In genomic region chr4:58693018-58693417, GRCm38 (mm10) we compare ENCODE assay signal across 25 mouse cellular contexts.
DNase-seq lines count a peak whose midpoint lies in the region; ATAC-seq lines count a peak whose summit lies in the region.
"Had no signal": no experiment of that assay in that cellular context is flagged by ENCODE, and none has a peak within 500 bp of the region (broad histone marks: within the 10 kb centered on the region; RNA-seq: fewer than 3 reads in every experiment).

No protein-coding gene starts in this region.

- H3K4me2 ChIP-seq in lung, embryonic 16.5 days (ENCODE audit: low read depth, low read length) = no peak overlapping the region
- no peak overlapping the region for H3K4me2 ChIP-seq in midbrain, embryonic 11.5 days
- no peak overlapping the region for H3K4me2 ChIP-seq in midbrain, embryonic 15.5 days
- H3K4me2 ChIP-seq: embryonic facial prominence, embryonic 12.5 days; forebrain, embryonic 13.5 days; forebrain, embryonic 15.5 days had no signal

- peak; percentile 59; the same call in 1 of the 2 replicates for ATAC-seq in lung, embryonic 16.5 days (ENCODE audit: low read depth)
- ATAC-seq in midbrain, embryonic 11.5 days (ENCODE audit: low FRiP score) = no peak
- ATAC-seq in midbrain, embryonic 15.5 days (replicated peaks) = no peak
- ATAC-seq: activated CD4-positive, CD25-positive, alpha-beta regulatory T cell, adult 4 months; CD4-positive, CD25-positive, alpha-beta regulatory T cell, adult 4 months; forebrain, embryonic 13.5 days; forebrain, embryonic 15.5 days; Patski had no signal

- DNase-seq in embryo, embryonic 10 days (ENCODE audit: low spot score) = peak; percentile 1
- no peak for DNase-seq in embryo, embryonic 11 days
- DNase-seq in lung, postnatal 10 days = no peak
- DNase-seq in lung, postnatal 14 days = peak; percentile 9
- no peak for DNase-seq in lung, postnatal 4 days
- DNase-seq in midbrain, embryonic 11.5 days (ENCODE audit: low spot score, missing footprints) = peak; percentile 75
- DNase-seq: adrenal gland, adult 8-10 months; adrenal gland, postnatal 14 days; adrenal gland, postnatal 36 days; B cell, adult 2 months; cerebellum, adult 11-12 months; cerebellum, adult 2 months; cerebellum, adult 9-10 months; cerebellum, postnatal 25 days had no signal

- no peaks in the 10 kb centered on the region; the same call in 1 of the 2 replicates for H3K4me1 ChIP-seq in lung, embryonic 16.5 days (replicated peaks; ENCODE audit: control insufficient read depth, insufficient read depth, low read length)
- no peaks in the 10 kb centered on the region for H3K4me1 ChIP-seq in midbrain, embryonic 11.5 days (ENCODE audit: control insufficient read depth, insufficient read depth, low read length)
- H3K4me1 ChIP-seq in midbrain, embryonic 15.5 days = no peaks in the 10 kb centered on the region
- H3K4me1 ChIP-seq: embryonic facial prominence, embryonic 10.5 days; embryonic facial prominence, embryonic 12.5 days; forebrain, embryonic 13.5 days; forebrain, embryonic 15.5 days had no signal

- no peaks in the 10 kb centered on the region for H3K36me3 ChIP-seq in lung, embryonic 16.5 days (ENCODE audit: control insufficient read depth, insufficient read depth, low read length)
- no peaks in the 10 kb centered on the region for H3K36me3 ChIP-seq in midbrain, embryonic 11.5 days (ENCODE audit: control insufficient read depth, insufficient read depth, low read length)
- no peaks in the 10 kb centered on the region for H3K36me3 ChIP-seq in midbrain, embryonic 15.5 days (replicated peaks)
- H3K36me3 ChIP-seq: embryonic facial prominence, embryonic 10.5 days; embryonic facial prominence, embryonic 12.5 days; forebrain, embryonic 15.5 days; G1E had no signal

- no peaks in the 10 kb centered on the region for H3K27me3 ChIP-seq in lung, embryonic 16.5 days (ENCODE audit: control insufficient read depth, insufficient read depth, low read depth, low read length)
- no peaks in the 10 kb centered on the region for H3K27me3 ChIP-seq in midbrain, embryonic 11.5 days (ENCODE audit: control insufficient read depth, insufficient read depth, low read length)
- H3K27me3 ChIP-seq in midbrain, embryonic 15.5 days (replicated peaks) = no peaks in the 10 kb centered on the region
- H3K27me3 ChIP-seq: CH12.LX; embryonic facial prominence, embryonic 12.5 days; forebrain, embryonic 13.5 days; forebrain, embryonic 15.5 days; Patski had no signal

- WGBS in lung, embryonic 16.5 days = 55% methylated on average over 6 of the region's 6 CpGs
- WGBS in midbrain, embryonic 11.5 days = 85% methylated on average over 6 of the region's 6 CpGs
- WGBS in midbrain, embryonic 15.5 days = 89% methylated on average over 6 of the region's 6 CpGs

- no peak overlapping the region for H3K4me3 ChIP-seq in lung, embryonic 16.5 days (ENCODE audit: low read length)
- no peak overlapping the region for H3K4me3 ChIP-seq in midbrain, embryonic 11.5 days (ENCODE audit: low read depth, low read length)
- no peak overlapping the region for H3K4me3 ChIP-seq in midbrain, embryonic 15.5 days
- H3K4me3 ChIP-seq: embryonic facial prominence, embryonic 10.5 days; embryonic facial prominence, embryonic 12.5 days; forebrain, embryonic 13.5 days; forebrain, embryonic 15.5 days had no signal

- H3K9ac ChIP-seq in lung, embryonic 16.5 days (ENCODE audit: low read length) = no peak overlapping the region
- no peak overlapping the region for H3K9ac ChIP-seq in midbrain, embryonic 11.5 days (ENCODE audit: low read length)
- H3K9ac ChIP-seq in midbrain, embryonic 15.5 days = no peak overlapping the region
- H3K9ac ChIP-seq: embryonic facial prominence, embryonic 12.5 days; forebrain, embryonic 13.5 days; forebrain, embryonic 15.5 days had no signal

- H3K9me3 ChIP-seq in lung, embryonic 16.5 days (ENCODE audit: control insufficient read depth, low read length) = no peaks in the 10 kb centered on the region
- no peaks in the 10 kb centered on the region for H3K9me3 ChIP-seq in midbrain, embryonic 11.5 days (ENCODE audit: control insufficient read depth, low read length)
- no peaks in the 10 kb centered on the region for H3K9me3 ChIP-seq in midbrain, embryonic 15.5 days
- H3K9me3 ChIP-seq: embryonic facial prominence, embryonic 10.5 days; embryonic facial prominence, embryonic 12.5 days; forebrain, embryonic 13.5 days; forebrain, embryonic 15.5 days; G1E had no signal

- H3K27ac ChIP-seq in lung, embryonic 16.5 days (ENCODE audit: low read length) = no peak overlapping the region
- no peak overlapping the region for H3K27ac ChIP-seq in midbrain, embryonic 11.5 days (ENCODE audit: low read depth, low read length)
- H3K27ac ChIP-seq in midbrain, embryonic 15.5 days = no peak overlapping the region
- H3K27ac ChIP-seq: embryonic facial prominence, embryonic 10.5 days; embryonic facial prominence, embryonic 12.5 days; forebrain, embryonic 13.5 days; forebrain, embryonic 15.5 days had no signal

Comparison
In these comparisons a context has a peak if more than half of its experiments do, and no peak if none do; other contexts are left out.
1. DNase-seq: peak in embryo, embryonic 10 days (single experiment), lung, postnatal 14 days (single experiment) and midbrain, embryonic 11.5 days (single experiment); none in embryo, embryonic 11 days (single experiment), lung, postnatal 10 days (single experiment) and lung, postnatal 4 days (0 of 2).